Mouse (Mus musculus): ENCODE measurements at regions not wholly inside any gene's neighbourhood (a gene's known extent, or its start where the extent isn't known, plus 50 kb on each side); places are given as distances from the start of the nearest gene placed in this dataset.

- TF ChIP-seq REST (IDR thresholded peaks at IDR 0.05; ENCODE audit: insufficient read depth, insufficient read length) (no peak), POLR2A (IDR thresholded peaks at IDR 0.05; ENCODE audit: insufficient read length, low read depth) (no peak), POLR2AphosphoS2 (IDR thresholded peaks at IDR 0.05; ENCODE audit: insufficient read length, low read depth) (no peak), MAX (IDR thresholded peaks at IDR 0.05; ENCODE audit: low read depth) (no peak), USF1 (IDR thresholded peaks at IDR 0.05; ENCODE audit: low read depth) (no peak), TCF3 (IDR thresholded peaks at IDR 0.05; ENCODE audit: insufficient read length, low read depth) (no peak), TCF12 (IDR thresholded peaks at IDR 0.05; ENCODE audit: insufficient read depth, poor library complexity, severe bottlenecking) (no peak), E2F4 (IDR thresholded peaks at IDR 0.05; ENCODE audit: insufficient read depth) (no peak)
These were observed 60.3 kb upstream of the Akap13 start for GRCm38 (mm10) chr7:75394866-75395580.

Data from myocyte (in vitro differentiated cells).